ENCODE assay signal across 8 mouse cellular contexts in genomic region chr11:3650141-3650540, GRCm38 (mm10). TPM values are rescaled to one million over a fixed set of nuclear protein-coding genes. Genes with fewer than 3 reads are reported as not detected.
A peak's percentile ranks its signal among the peaks of the same experiment; 100 is the strongest.
DNase-seq lines count a peak whose midpoint lies in the region; ATAC-seq and TF ChIP-seq lines count a peak whose summit lies in the region.

No protein-coding gene starts in this region.

- H3K9me3 ChIP-seq in heart, embryonic 11.5 days (replicated peaks; ENCODE audit: control insufficient read depth, low read length): no peaks in the 10 kb centered on the region
- no peaks in the 10 kb centered on the region for H3K9me3 ChIP-seq in E14TG2a.4 (ENCODE audit: low read length)
- H3K9me3 ChIP-seq in hindbrain, embryonic 11.5 days (ENCODE audit: control insufficient read depth, low read length): peaks cover 10% of the 10 kb centered on the region; the same call in 1 of the 2 replicates

- 87% methylated on average over 6 of the region's 6 CpGs for WGBS in heart, embryonic 11.5 days (ENCODE audit: insufficient replicate concordance)
- 94% methylated on average over 6 of the region's 6 CpGs for WGBS in hindbrain, embryonic 11.5 days
- 95% methylated on average over 6 of the region's 6 CpGs for WGBS in macrophage (ENCODE audit: missing documents)

- no peak for TF ChIP-seq CTCF in E14TG2a.4 (conservative IDR thresholded peaks at IDR 0.05; ENCODE audit: low read length)

- H3K4me2 ChIP-seq in heart, embryonic 11.5 days: peak overlapping the region; percentile 91
- H3K4me2 ChIP-seq in hindbrain, embryonic 11.5 days (replicated peaks; ENCODE audit: low read depth, low read length): no peak overlapping the region

- no peaks in the 10 kb centered on the region for H3K27me3 ChIP-seq in heart, embryonic 11.5 days (ENCODE audit: control insufficient read depth, insufficient read depth, low read length)
- H3K27me3 ChIP-seq in E14TG2a.4 (ENCODE audit: insufficient read depth, low read length): no peaks in the 10 kb centered on the region
- H3K27me3 ChIP-seq in hindbrain, embryonic 11.5 days (ENCODE audit: control insufficient read depth, insufficient read depth, low read length): no peaks in the 10 kb centered on the region

- no peak for ATAC-seq in heart, embryonic 11.5 days (replicated peaks; ENCODE audit: insufficient number of reproducible peaks, low FRiP score, low TSS enrichment)
- ATAC-seq in hindbrain, embryonic 11.5 days (ENCODE audit: low FRiP score): no peak

- no peak overlapping the region for H3K27ac ChIP-seq in heart, embryonic 11.5 days (ENCODE audit: low read depth, low read length)
- no peak overlapping the region for H3K27ac ChIP-seq in hindbrain, embryonic 11.5 days (ENCODE audit: low read depth, low read length)
- no peak overlapping the region for H3K27ac ChIP-seq in macrophage

- peaks cover 12% of the 10 kb centered on the region for H3K36me3 ChIP-seq in heart, embryonic 11.5 days (ENCODE audit: control insufficient read depth, insufficient read depth, low read length)
- H3K36me3 ChIP-seq in E14TG2a.4 (ENCODE audit: insufficient read depth, low read length) (peaks cover 51% of the 10 kb centered on the region), macrophage (ENCODE audit: inconsistent target) (peaks cover 15% of the 10 kb centered on the region)
- H3K36me3 ChIP-seq in hindbrain, embryonic 11.5 days (ENCODE audit: control insufficient read depth, insufficient read depth, low read length): peaks cover 11% of the 10 kb centered on the region

- no peak overlapping the region for H3K9ac ChIP-seq in heart, embryonic 11.5 days (ENCODE audit: low read depth, low read length)
- H3K9ac ChIP-seq in hindbrain, embryonic 11.5 days (ENCODE audit: low read depth, low read length): no peak overlapping the region

- H3K4me3 ChIP-seq in heart, embryonic 11.5 days (ENCODE audit: low read depth, low read length): peak overlapping the region; percentile 96
- H3K4me3 ChIP-seq in E14TG2a.4 (replicated peaks; ENCODE audit: low read length) (peak overlapping the region; percentile 94), macrophage (ENCODE audit: inconsistent target) (peak overlapping the region; percentile 51; the same call in 1 of the 2 replicates)
- peak overlapping the region; percentile 97; the same call in 1 of the 2 replicates for H3K4me3 ChIP-seq in hindbrain, embryonic 11.5 days (ENCODE audit: low read depth, low read length)

- peaks cover 7% of the 10 kb centered on the region for H3K4me1 ChIP-seq in heart, embryonic 11.5 days (ENCODE audit: control insufficient read depth, insufficient read depth, low read length)
- peaks cover 50% of the 10 kb centered on the region for H3K4me1 ChIP-seq in E14TG2a.4 (replicated peaks; ENCODE audit: low read depth, low read length)
- H3K4me1 ChIP-seq in hindbrain, embryonic 11.5 days (replicated peaks; ENCODE audit: control insufficient read depth, insufficient read depth, low read length): peaks cover 6% of the 10 kb centered on the region; the same call in 1 of the 2 replicates

- no peak for DNase-seq in heart, adult 9 months (ENCODE audit: low spot score in 2 of 2)
- DNase-seq in hindbrain, embryonic 11.5 days (ENCODE audit: low spot score): no peak
- no peak for DNase-seq in MN1 (ENCODE audit: low spot score)
- DNase-seq in T-cell, adult 2 months (ENCODE audit: low spot score): no peak
- DNase-seq in cerebellum, postnatal 14 days: no peak

- H3K79me2 ChIP-seq in macrophage (ENCODE audit: inconsistent target): peaks cover 91% of the 10 kb centered on the region

RNA-seq across cellular contexts. Expression of gene Morc2a, which starts 1.1 kb away (rescaled TPM):
- polyA plus RNA-seq in heart, embryonic 11.5 days (2014; fragmentation: Nextera tagmentation; extraction: Ambion mirVana): 19.6 and 22.2 TPM in 2 replicates
- 31.3 and 32.1 TPM in 2 replicates for polyA plus RNA-seq in hindbrain, embryonic 11.5 days (2014; fragmentation: Nextera tagmentation; extraction: Ambion mirVana)
- total RNA-seq in macrophage (2018; cell fraction: chromatin; rRNA removed): 100 to 1,000 TPM in 18 of 26 experiments, 10 to 100 TPM in 8; 48.7 to 190 (median 112) TPM
- 10 to 100 TPM; 10.1 to 28.8 (median 19.5) TPM for total RNA-seq in macrophage (2018; cell fraction: cytosol; rRNA removed)
- 10 to 100 TPM; 36.0 to 97.3 (median 56.0) TPM for total RNA-seq in macrophage (2018; cell fraction: nucleus; rRNA removed)
- polyA plus RNA-seq in macrophage (2018): 15.7 to 23.7 TPM (median 23.7 TPM) in 3 replicates
